Mouse (Mus musculus): Measurements from ENCODE around the gene Nckap1l. TPM values are rescaled to one million over a fixed set of nuclear protein-coding genes. Genes with fewer than 3 reads are reported as not detected.

Nckap1l gene
- total RNA-seq, 1 experiment from 2014 or later: 272 TPM

DNA sequence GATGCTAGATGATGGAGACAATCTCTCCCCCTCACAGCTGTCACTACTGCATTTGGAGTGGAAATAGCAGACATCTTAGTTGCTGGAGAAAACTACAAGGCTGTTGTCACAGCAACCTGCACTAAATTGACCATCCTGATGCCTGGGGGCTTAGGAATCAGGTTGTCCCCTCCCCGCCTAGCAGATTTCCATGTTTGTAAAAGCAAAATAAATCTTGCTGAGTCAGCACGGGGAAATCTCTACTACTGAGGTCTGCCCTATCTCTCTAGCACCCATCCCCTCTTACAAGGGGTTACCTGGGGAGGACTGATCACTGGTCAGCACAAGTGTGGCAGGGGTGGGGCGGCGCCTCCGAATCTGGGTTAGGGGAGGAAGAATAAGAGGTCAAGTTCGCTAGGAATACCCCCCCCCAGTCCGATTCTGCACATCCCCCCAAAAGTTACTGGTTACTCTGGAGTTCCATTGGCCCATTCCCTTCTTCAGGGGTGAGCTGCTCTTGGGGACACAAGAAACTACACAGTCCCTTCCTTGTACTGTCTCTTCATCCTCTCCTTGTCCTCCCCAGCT, 80.5 kb downstream of the Nckap1l start:
- no peak for ATAC-seq (replicated peaks; ENCODE audit: insufficient number of reproducible peaks, low FRiP score, low TSS enrichment, poor library complexity, severe bottlenecking)

DNA sequence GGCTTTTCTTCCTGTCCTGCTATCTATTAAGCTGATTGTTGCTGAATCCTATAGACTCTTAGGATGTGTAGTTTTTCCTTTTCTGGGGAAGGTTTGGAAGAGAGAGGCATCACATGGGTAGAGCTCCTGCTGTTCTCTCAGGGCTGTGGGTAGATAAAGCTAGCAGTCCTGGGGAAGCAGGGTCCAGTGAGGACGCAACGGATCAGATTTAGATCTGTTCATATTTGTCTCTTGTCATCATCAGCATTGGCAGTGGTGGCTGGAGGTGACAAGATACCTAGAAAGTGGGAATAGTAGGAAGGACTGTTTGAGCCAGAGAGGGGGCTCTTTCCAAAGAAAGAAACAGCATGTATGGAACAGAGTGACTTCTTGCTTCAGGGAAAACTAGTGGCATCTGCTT, 81.4 kb downstream of the Nckap1l start:
- no peak for ATAC-seq (replicated peaks; ENCODE audit: insufficient number of reproducible peaks, low FRiP score, low TSS enrichment, poor library complexity, severe bottlenecking)

DNA sequence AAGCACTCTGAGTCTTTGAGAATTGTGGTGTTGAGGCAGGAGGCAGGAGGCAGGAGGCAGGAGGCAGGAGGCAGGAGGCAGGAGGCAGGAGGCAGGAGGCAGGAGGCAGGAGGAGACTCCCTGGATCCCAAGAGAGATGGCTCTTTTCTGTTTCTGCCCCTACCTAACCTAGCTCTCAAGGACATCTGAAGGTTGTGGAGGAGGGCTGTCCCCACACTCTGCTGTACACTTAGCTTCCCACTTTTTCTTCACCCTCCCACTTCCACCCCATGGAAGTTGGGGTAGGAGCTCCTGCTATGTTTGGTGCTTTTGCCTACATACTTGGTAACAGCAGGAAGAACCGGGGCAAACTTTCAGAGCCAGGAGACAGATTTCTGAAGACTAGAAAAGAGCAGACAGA, 82.2 kb downstream of the Nckap1l start:
- ATAC-seq (replicated peaks; ENCODE audit: insufficient number of reproducible peaks, low FRiP score, low TSS enrichment, poor library complexity, severe bottlenecking): no peak

DNA sequence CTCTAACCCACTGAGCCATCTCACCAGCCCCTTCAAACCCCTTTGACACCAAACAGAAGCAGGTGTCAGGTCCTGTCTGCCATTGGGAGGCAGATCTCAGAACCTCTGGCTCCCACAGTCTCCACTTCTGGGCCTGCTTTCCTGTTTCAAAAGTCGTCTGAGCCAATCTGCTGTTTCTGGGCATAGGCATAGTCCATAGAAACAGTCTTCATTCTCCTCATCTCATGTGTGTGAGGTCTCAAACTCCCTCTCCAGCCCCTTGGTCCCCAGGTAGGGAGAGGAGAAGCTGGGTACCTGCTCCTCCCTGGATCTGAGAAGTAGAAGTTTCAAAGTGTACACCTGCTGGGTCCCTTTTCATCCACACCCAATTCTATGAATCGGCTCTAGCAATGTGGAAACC, 82.9 kb downstream of the Nckap1l start:
- no peak for ATAC-seq (replicated peaks; ENCODE audit: insufficient number of reproducible peaks, low FRiP score, low TSS enrichment, poor library complexity, severe bottlenecking)

DNA sequence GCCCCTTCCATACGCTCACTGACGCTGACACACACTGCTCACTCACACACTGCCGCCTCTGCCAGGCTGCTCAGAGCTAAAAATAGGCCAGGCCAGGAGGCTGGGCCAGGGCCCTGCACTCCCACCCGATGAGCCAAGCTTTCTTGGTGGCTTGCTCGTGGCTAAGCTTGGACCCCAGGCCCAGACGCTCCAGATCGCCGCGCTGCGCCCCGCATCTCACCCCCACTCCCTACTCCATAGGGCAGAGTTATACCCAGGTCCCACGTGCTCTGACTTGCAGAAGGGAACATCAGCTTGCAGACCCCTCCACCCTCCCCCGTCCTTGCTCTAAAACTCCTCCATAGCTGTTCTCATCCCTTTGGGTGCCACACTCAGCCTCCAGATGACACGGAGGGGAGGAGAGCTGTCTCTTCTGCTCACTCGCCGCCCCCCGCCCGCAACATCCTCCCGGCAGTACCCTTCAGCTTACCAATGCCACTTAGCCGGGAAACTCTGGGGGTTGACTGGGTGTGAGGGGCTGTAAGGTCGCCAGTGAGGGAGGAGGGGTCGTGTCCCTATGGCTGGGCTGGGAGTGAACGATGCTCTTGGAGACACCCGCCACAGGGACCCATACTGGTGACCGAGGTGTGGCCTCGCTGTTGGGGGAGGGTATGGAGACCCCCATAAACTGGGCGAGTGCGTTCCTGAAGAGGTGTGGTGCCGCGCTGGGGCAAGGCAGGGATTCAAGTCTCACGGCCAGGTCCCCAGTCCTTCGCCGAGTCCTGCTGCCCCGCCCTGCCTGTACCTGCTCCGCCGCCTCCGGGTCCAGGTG, 83.6 kb downstream of the Nckap1l start:
- no peak for ATAC-seq (replicated peaks; ENCODE audit: insufficient number of reproducible peaks, low FRiP score, low TSS enrichment, poor library complexity, severe bottlenecking)

DNA sequence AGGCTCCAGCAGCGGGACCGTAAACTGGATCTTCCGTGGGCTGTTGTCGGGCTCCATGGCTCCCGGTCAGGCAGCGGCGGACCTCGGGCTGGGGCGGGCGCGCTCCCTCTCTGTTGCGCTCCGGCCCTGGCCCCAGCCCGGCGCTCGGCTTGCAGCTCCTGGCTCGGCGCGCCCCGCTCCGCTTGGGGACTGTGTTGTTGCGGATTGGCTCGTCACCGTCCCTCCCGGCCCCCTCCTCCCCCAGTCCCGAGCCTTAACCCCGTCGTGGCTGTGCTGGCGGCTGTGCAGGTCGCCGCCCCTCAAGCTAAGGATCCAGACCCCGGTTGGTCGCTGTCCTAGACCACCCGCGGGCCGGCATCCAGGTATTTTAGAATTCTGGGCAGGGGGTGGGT, 84.2 kb downstream of the Nckap1l start, which contains the start of gene Ppp1r1a:
Ppp1r1a (minus strand) TSS at position 182 of the 392 bp plus-strand sequence.
- ATAC-seq (replicated peaks; ENCODE audit: insufficient number of reproducible peaks, low FRiP score, low TSS enrichment, poor library complexity, severe bottlenecking): no peak

DNA sequence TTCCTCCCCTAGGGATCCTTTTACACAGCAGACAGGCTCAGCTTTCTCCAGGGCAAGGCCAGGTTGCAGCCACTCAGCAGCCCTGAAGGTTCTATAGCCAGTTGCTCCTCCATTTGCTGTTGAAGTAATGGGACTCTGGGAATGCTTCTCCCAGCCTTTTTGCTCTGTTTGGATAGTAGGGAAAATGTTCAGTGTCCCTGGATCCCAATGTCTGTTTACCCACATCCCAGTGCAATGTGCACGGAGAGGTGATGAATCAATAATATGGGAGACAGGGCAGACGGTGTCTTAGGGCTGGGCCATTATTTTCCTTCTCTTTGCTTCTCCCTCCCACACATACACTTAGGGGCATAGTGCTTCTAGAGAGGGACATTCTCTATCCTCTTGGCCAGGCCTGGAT, 85.7 kb downstream of the Nckap1l start:
- no peak for ATAC-seq (replicated peaks; ENCODE audit: insufficient number of reproducible peaks, low FRiP score, low TSS enrichment, poor library complexity, severe bottlenecking)

DNA sequence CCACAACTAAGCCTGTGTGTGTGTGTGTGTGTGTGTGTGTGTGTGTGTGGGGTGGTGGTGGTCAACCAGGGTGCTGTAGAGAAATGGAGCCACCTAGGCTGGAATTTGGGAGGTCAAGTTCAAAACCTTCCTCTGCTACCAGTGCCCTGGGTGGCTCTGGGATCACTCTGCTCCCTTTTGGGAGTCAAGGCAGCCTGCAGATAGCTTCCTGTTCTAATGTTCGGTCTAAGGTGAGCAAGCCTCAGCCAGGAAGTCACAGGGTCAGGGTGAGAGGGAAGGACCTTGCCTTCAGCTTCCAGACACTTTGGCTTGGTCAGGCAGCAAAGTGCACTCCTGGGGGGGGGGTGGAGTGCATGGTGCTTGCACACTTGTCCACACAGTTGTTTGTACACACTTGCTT, 87.1 kb downstream of the Nckap1l start:
- no peak for ATAC-seq (replicated peaks; ENCODE audit: insufficient number of reproducible peaks, low FRiP score, low TSS enrichment, poor library complexity, severe bottlenecking)

DNA sequence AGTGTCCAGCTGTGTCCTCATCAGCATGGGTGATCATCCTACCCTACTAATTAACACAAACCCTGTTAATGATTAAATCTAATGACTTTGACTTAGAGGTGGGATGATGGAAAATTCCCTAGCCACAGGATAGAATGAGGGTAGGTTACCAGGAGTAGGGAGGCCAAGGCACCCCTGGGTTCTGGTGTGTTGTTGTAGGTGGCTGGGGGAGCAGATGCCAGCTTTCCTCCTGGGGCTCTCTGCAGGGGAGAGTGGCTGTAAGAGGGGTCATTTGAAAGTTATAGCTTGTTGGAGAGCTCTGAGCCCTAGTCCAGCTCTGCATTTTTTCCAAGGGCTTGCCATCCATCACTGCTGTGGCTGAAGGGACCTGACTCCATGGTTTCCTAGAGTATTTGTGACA, 88.9 kb downstream of the Nckap1l start:
- no peak for ATAC-seq (replicated peaks; ENCODE audit: insufficient number of reproducible peaks, low FRiP score, low TSS enrichment, poor library complexity, severe bottlenecking)

DNA sequence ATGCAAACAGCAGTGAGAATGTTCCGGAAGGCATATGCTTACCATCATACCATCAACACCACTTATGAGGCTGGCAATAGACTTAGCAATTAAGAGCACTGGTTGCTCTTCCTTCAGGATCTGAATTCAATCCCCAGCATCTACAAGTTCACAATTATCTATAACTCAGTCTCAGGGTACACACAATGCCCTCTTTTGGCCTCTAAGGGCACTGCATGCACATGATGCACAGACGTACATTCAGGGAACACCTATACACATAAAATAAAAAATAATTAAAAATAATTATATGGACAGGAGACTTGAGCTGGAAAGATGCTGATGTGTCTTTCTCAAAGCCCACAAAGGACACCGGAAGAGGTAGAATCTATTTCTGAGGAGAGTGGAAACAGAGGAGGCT, 94.4 kb downstream of the Nckap1l start:
- no peak for ATAC-seq (replicated peaks; ENCODE audit: insufficient number of reproducible peaks, low FRiP score, low TSS enrichment, poor library complexity, severe bottlenecking)

Other genes starting within 250 kb of the Nckap1l start
- gene Cbx5, start 214.0 kb upstream of the Nckap1l start, total RNA-seq (2017): 13.2 to 43.8 TPM (median 33.9 TPM) in 3 replicates
- gene Hnrnpa1, start 213.4 kb upstream of the Nckap1l start, total RNA-seq (2017): 482 to 520 TPM (median 483 TPM) in 3 replicates
- gene Nfe2, start 195.4 kb upstream of the Nckap1l start, total RNA-seq (2017): 85.2 to 136 TPM (median 112 TPM) in 3 replicates
- gene Copz1, start 181.1 kb upstream of the Nckap1l start, total RNA-seq (2017): 47.5 to 52.5 TPM (median 50.3 TPM) in 3 replicates
- gene Gpr84, start 143.2 kb upstream of the Nckap1l start, total RNA-seq (2017): 0.53 to 1.2 TPM (median 0.87 TPM) in 3 replicates
- gene Zfp385a, start 113.7 kb upstream of the Nckap1l start, total RNA-seq (2017): 0.85 to 3.7 TPM (median 1.7 TPM) in 3 replicates
- gene Itga5, start 87.0 kb upstream of the Nckap1l start, total RNA-seq (2017): 3.1 to 26.6 TPM (median 11.4 TPM) in 3 replicates
- not detected in 3 replicates for gene Gtsf1, start 23.3 kb upstream of the Nckap1l start, total RNA-seq (2017)
- gene Gtsf2, start 5.3 kb upstream of the Nckap1l start, total RNA-seq (2017): 4.0 TPM in 1 of 3 replicates, not detected in the others
- 28.6 to 54.5 TPM (median 38.7 TPM) in 3 replicates for gene Pde1b, start 49.2 kb downstream of the Nckap1l start, total RNA-seq (2017)
- gene Ppp1r1a, start 84.2 kb downstream of the Nckap1l start, total RNA-seq (2017): not detected in 3 replicates
- not detected in 3 replicates for gene Glycam1, start 111.3 kb downstream of the Nckap1l start, total RNA-seq (2017)

Data from monocyte, adult 5-6 weeks (primary cell).